Mouse (Mus musculus) neural tube, embryonic 15.5 days (tissue): ENCODE measurements around the gene Adgrf4. TPM values are rescaled to one million over a fixed set of nuclear protein-coding genes. Genes with fewer than 3 reads are reported as not detected.

ENCODE experiments used
- ATAC-seq: fragments of 200-750 bp; cut with Nextera tagmentation; 2 replicates; pipeline ENCODE4 v1.8.0; 2017; ENCODE audit warnings: mild to moderate bottlenecking, moderate TSS enrichment, moderate library complexity; ENCODE audit not compliant: low FRiP score
- H3K27ac ChIP-seq: fragments of 300-500 bp; sonication (generic); replicated peaks from 2 replicates; pipeline ENCODE4 v1.5.1; 2015; ENCODE audit warnings: mild to moderate bottlenecking, inconsistent platforms
- H3K27me3 ChIP-seq: fragments of 300-500 bp; sonication (generic); replicated peaks from 2 replicates; pipeline ENCODE4 v1.6.1; 2015; ENCODE audit warnings: inconsistent platforms
- H3K36me3 ChIP-seq: fragments of 300-500 bp; sonication (generic); 2 replicates; pipeline ENCODE4 v1.6.1; 2015; ENCODE audit warnings: inconsistent platforms
- H3K4me1 ChIP-seq: fragments of 300-500 bp; sonication (generic); 2 replicates; pipeline ENCODE4 v1.6.1; 2015; ENCODE audit warnings: inconsistent platforms
- H3K4me2 ChIP-seq: fragments of 300-500 bp; sonication (generic); 2 replicates; pipeline ENCODE4 v1.6.1; 2015; ENCODE audit warnings: inconsistent platforms, mild to moderate bottlenecking, moderate library complexity
- H3K4me3 ChIP-seq: fragments of 300-500 bp; sonication (generic); replicated peaks from 2 replicates; pipeline ENCODE4 v1.5.1; 2015; ENCODE audit warnings: mild to moderate bottlenecking, inconsistent platforms
- H3K9ac ChIP-seq: fragments of 300-500 bp; sonication (generic); replicated peaks from 2 replicates; pipeline ENCODE4 v1.6.1; 2015; ENCODE audit warnings: mild to moderate bottlenecking, inconsistent platforms
- H3K9me3 ChIP-seq: fragments of 300-500 bp; sonication (generic); replicated peaks from 2 replicates; pipeline ENCODE4 v1.6.1; 2016; ENCODE audit warnings: inconsistent platforms
- WGBS: fragments of 180-500 bp; shearing (Covaris S2); methylation state at CpG from one replicate; pipeline ENCODE4 v1.1.7; 2015; ENCODE audit warnings: mixed read lengths; 5-methylcytosine and 5-hydroxymethylcytosine counted together
- polyA plus RNA-seq: library from polyadenylated mRNA; unstranded; fragments of >200 nt; fragmentation: Nextera tagmentation; extraction: Ambion mirVana; gene quantifications from 2 replicates; pipeline ENCODE4 v1.2.1, GENCODE M21; 2015

Gene Adgrf4
- polyA plus RNA-seq, 1 experiment from 2014 or later, result 0.26 TPM

DNA sequence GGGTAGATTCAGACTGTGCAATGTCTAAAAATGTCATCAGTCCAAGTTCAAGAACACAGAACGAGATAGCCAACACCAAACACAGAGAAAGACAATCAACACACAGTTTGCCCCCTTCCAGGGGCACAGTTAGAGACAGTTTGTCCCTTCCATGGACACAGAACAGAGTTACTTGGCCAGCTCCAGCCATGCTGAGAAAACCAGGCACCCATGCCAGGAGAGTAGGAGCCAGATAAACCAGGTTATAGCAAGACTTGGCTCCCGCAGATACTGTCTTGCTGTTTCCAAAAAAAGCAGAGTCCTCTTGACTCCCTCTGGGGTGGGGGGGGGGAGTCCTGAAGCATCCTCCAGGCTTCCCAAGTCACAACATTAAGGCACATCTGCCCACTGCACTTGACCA, 61.9 kb downstream of the Adgrf4 start:
- 92% methylated on average over 2 of the region's 2 CpGs for WGBS
- no peak for ATAC-seq
- Histone ChIP-seq H3K4me3 (no peak overlapping the region), H3K27ac (no peak overlapping the region), H3K27me3 (no peaks in the 10 kb centered on the region), H3K4me1 (no peaks in the 10 kb centered on the region), H3K9ac (no peak overlapping the region), H3K4me2 (no peak overlapping the region), H3K36me3 (no peaks in the 10 kb centered on the region), H3K9me3 (no peaks in the 10 kb centered on the region)

DNA sequence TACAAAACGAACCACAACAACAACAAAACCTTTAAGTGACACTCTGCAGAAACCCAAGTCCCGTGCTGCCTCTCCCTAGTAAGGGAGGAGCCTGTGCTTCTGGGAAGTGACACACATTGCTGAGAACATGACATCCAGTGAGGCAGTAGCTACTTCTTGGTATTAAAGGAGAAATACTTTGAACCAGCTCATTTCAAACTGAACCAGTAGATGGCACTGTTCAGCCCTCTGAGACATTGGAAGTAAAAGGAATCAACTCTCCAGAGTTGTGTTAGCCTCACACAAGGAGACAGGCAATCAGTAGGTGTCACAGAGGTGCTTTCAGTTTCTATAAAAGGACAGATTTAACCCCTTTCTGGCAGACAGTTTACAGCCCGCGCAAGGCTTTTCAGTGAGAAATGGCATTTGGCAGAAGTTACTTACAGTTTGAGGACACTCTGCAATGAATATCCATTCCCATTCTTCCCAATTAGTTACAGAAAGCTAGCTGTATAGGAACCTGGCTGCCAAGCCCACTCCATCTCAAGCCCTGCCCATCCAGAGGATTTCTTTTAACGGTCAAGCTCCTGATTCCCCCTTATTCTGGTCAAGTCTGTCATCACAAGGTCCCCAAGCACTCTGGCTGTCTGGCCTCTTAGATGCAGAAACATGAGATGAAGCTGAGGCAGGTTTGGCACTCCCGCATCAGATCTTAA, 78.9 kb downstream of the Adgrf4 start:
- whole genome bisulfite sequencing, result 32% methylated on average over 6 of the region's 6 CpGs
- Histone ChIP-seq H3K27me3 (no peaks in the 10 kb centered on the region), H3K9ac (no peak overlapping the region), H3K4me3 (no peak overlapping the region), H3K27ac (no peak overlapping the region), H3K9me3 (no peaks in the 10 kb centered on the region), H3K36me3 (no peaks in the 10 kb centered on the region), H3K4me2 (no peak overlapping the region), H3K4me1 (no peaks in the 10 kb centered on the region)
- ATAC-seq, result peak; percentile 74

DNA sequence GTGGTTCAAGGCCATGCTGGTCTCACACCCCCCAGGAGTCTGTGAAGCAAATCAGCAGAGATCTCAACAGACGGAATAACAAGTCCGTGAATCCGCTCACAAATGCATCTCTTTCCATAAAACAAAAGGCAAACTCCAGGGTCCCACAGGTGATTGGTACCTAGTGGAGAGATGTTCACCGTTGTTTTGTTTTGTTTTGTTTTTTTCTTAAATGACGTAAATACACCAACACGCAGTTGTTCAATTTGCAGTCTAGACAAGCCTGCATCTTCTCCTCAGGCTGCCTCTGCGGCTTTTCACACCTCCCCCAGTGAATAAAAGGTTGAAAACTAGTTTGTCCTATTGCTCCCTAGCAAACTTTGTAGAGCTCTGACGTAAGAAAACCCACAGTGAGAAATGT, 80.8 kb downstream of the Adgrf4 start, which contains the start of gene Opn5:
Opn5 (minus strand) TSS at position 101 of the 400 bp plus-strand sequence.
- H3K4me2 ChIP-seq, result no peak within 1 kb of the TSS
- H3K27me3 ChIP-seq, result no peaks in the 10 kb centered on the region
- H3K4me3 ChIP-seq, result no peak within 1 kb of the TSS
- 85% methylated on average over 8 of the region's 8 CpGs for WGBS
- no peak for ATAC-seq
- H3K9me3 ChIP-seq, result no peaks in the 10 kb centered on the region
- H3K27ac ChIP-seq, result no peak within 1 kb of the TSS
- no peaks in the 10 kb centered on the region for H3K36me3 ChIP-seq
- no peaks in the 10 kb centered on the region for H3K4me1 ChIP-seq
- no peak within 1 kb of the TSS for H3K9ac ChIP-seq

DNA sequence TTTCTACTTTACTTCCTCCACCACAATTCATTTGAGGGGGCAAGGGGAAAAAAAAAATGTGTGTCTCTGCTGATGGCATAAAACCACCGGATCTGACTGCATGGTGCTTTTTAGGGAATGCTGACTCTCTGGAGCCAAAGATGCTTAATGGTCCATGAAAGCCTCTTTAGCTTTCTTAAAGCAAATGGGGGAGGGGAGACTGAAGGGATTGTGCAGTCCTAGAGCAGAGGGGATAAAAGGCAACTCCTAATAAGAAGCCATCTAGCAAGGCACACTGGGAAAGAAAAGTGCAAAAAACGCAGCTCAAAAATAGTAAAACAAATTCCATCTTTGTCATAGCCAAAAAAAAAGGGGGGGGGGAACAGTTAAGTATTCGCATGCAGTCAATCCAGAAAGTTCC, 83.8 kb downstream of the Adgrf4 start:
- Histone ChIP-seq H3K36me3 (no peaks in the 10 kb centered on the region), H3K27ac (no peak overlapping the region), H3K9ac (no peak overlapping the region), H3K4me2 (no peak overlapping the region), H3K4me3 (no peak overlapping the region), H3K9me3 (no peaks in the 10 kb centered on the region), H3K27me3 (no peaks in the 10 kb centered on the region), H3K4me1 (peaks cover under 1% of the 10 kb centered on the region; the same call in 1 of the 2 replicates)
- 28% methylated on average over 3 of the region's 3 CpGs for WGBS
- no peak for ATAC-seq

Other genes with a start within 250 kb of the Adgrf4 start
- 0.09 and 0.44 TPM in 2 replicates for gene Opn5, start 80.9 kb downstream of the Adgrf4 start, polyA plus RNA-seq
- 0.09 TPM in 2 replicates for gene Adgrf2, start 49.9 kb upstream of the Adgrf4 start, polyA plus RNA-seq
- 8.0 and 12.5 TPM in 2 replicates for gene Cd2ap, start 184.4 kb upstream of the Adgrf4 start, polyA plus RNA-seq